Mouse (Mus musculus): ENCODE measurements at regions not wholly inside any gene's neighbourhood (a gene's known extent, or its start where the extent isn't known, plus 50 kb on each side); places are given as distances from the start of the nearest gene placed in this dataset.

- TF ChIP-seq POLR2A (IDR thresholded peaks at IDR 0.05; ENCODE audit: extremely low read depth, insufficient read depth, low read length) (no peak), CTCF (IDR thresholded peaks at IDR 0.05; ENCODE audit: extremely low read depth, insufficient read depth, low read length) (no peak)
Observed at GRCm38 (mm10) chr13:28820868-28821533, 132.5 kb downstream of the Sox4 start.

All from cortical plate, adult 2 months (tissue).